Mouse (Mus musculus): ENCODE data around the gene Mylip. TPM values are rescaled to one million over a fixed set of nuclear protein-coding genes. Genes with fewer than 3 reads are reported as not detected.

The Mylip gene
- total and polyA plus RNA-seq, 3 experiments: 0.13 TPM; not detected in 2

DNA sequence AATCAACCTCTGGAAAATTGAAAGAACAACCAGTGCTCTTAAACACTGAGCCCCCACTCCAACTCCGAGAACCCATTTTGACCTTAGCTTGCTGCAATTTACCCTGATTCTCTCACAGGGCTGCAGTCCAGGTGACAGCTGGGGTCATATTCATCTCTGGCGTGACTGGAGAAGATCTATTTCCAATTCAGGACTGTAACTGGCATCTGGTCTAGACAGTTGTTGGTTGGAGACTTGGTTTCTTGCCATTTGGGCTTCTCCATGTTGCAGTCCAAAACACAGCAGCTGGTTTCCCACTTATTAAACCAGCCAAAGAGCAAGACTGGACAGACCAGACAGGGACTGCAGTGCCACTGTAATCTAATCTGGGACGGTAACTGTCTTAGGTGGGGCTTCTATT lies 70.6 kb downstream of the Mylip start:
- in situ Hi-C loops (cut with MboI; ENCODE audit: low pct_ligation_motif_present, low pct_unique_long_range_greater_than_20kb, low sequenced_read_pairs) (no loop called here), dilution Hi-C loops (cut with MboI; ENCODE audit: extremely low pct_ligation_motif_present, extremely low pct_unique_long_range_greater_than_20kb, low sequenced_read_pairs) (no loop called here)
- TF ChIP-seq MAFK (IDR thresholded peaks at IDR 0.05; ENCODE audit: insufficient replicate concordance, low read length) (no peak), NRF1 (IDR thresholded peaks at IDR 0.05; ENCODE audit: low read depth, low read length) (no peak)
- no peak overlapping the region for H3K4me3 ChIP-seq (replicated peaks in 1 of 3; ENCODE audit: low read depth in 2 of 3, low read length in 2 of 3, poor library complexity in 1 of 3)
- no peaks in the 10 kb centered on the region for H3K27me3 ChIP-seq (replicated peaks)
- H3K79me2 ChIP-seq (replicated peaks; ENCODE audit: control insufficient read depth, extremely low read depth, insufficient read depth, poor library complexity, severe bottlenecking): no peaks in the 10 kb centered on the region
- no peaks in the 10 kb centered on the region for H3K36me3 ChIP-seq (replicated peaks in 1 of 2; ENCODE audit: control insufficient read depth in 1 of 2, insufficient read depth in 1 of 2, low read length in 1 of 2)
- H3K4me2 ChIP-seq (ENCODE audit: insufficient read depth, low read depth, poor library complexity, severe bottlenecking): no peak overlapping the region
- H3K4me1 ChIP-seq (ENCODE audit: control insufficient read depth in 1 of 2, insufficient read depth in 2 of 2): peaks cover 0 to 6% of the 10 kb centered on the region in 2 experiments; a peak in 1 of 4 replicates
- H3K27ac ChIP-seq (ENCODE audit: insufficient read depth, low read depth): no peak overlapping the region
- no peak for DNase-seq (ENCODE audit: extremely low read depth)
- no peaks in the 10 kb centered on the region for H3K9me3 ChIP-seq (replicated peaks; ENCODE audit: low read length)
- no peak overlapping the region for H3K9ac ChIP-seq (ENCODE audit: insufficient read depth, low read depth)

DNA sequence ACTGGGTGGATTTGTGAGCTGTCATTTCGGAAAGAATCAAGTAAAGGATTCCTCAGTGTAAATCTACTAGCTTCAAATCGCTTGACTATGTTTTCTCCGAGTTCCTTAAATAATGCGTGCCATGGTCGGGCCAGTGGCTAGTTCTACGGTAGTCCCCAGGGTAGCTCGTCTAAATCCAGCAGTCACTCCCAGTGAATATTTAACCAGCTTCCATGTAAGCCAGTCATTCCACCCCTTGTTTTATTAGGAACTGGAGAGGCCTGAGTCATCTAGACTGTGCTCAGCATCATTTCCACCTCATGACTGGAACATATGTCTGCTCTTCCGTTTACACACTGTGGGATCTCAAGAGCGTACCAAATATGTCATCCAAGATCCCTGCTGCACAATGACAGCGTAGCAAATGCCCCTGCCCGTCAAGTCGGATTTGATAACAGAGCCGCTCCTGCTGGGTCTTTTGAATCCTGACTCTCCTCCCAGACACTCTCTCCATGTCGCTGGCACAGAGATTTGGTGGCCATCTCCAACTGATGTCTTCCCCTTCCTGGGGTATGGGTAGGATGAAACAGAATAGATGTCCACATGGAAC lies 71.9 kb downstream of the Mylip start:
- DNase-seq (ENCODE audit: extremely low read depth): no peak

More for the DNA sequence above, 71.9 kb downstream of the Mylip start:
- no peak overlapping the region for H3K4me2 ChIP-seq (ENCODE audit: insufficient read depth, low read depth, poor library complexity, severe bottlenecking)
- H3K27ac ChIP-seq (ENCODE audit: insufficient read depth, low read depth): no peak overlapping the region
- no peaks in the 10 kb centered on the region for H3K27me3 ChIP-seq (replicated peaks)
- dilution Hi-C loops (cut with MboI; ENCODE audit: extremely low pct_ligation_motif_present, extremely low pct_unique_long_range_greater_than_20kb, low sequenced_read_pairs) (no loop called here), in situ Hi-C loops (cut with MboI; ENCODE audit: low pct_ligation_motif_present, low pct_unique_long_range_greater_than_20kb, low sequenced_read_pairs) (no loop called here)
- H3K4me1 ChIP-seq (ENCODE audit: control insufficient read depth in 1 of 2, insufficient read depth in 2 of 2): no peaks in the 10 kb centered on the region
- H3K36me3 ChIP-seq (replicated peaks in 1 of 2; ENCODE audit: control insufficient read depth in 1 of 2, insufficient read depth in 1 of 2, low read length in 1 of 2): no peaks in the 10 kb centered on the region
- no peak overlapping the region for H3K4me3 ChIP-seq (replicated peaks in 1 of 3; ENCODE audit: low read depth in 2 of 3, low read length in 2 of 3, poor library complexity in 1 of 3)
- TF ChIP-seq UBTF (IDR thresholded peaks at IDR 0.05; ENCODE audit: low read depth, low read length) (no peak), SIN3A (IDR thresholded peaks at IDR 0.05; ENCODE audit: low read length) (no peak)
- no peak overlapping the region for H3K9ac ChIP-seq (ENCODE audit: insufficient read depth, low read depth)
- no peaks in the 10 kb centered on the region for H3K9me3 ChIP-seq (replicated peaks; ENCODE audit: low read length)
- no peaks in the 10 kb centered on the region for H3K79me2 ChIP-seq (replicated peaks; ENCODE audit: control insufficient read depth, extremely low read depth, insufficient read depth, poor library complexity, severe bottlenecking)

Other genes with a start within 250 kb of the Mylip start
- 0.21 and 0.55 TPM in 2 replicates for gene Gmpr, start 117.7 kb downstream of the Mylip start, total RNA-seq (2012; rRNA removed)
- 0.72 and 1.0 TPM in 2 replicates for gene Gmpr, start 117.7 kb downstream of the Mylip start, total RNA-seq (2014; rRNA removed)
- gene Gmpr, start 117.7 kb downstream of the Mylip start, polyA plus RNA-seq (2012; ENCODE audit: insufficient read length, low read depth): 2.2 and 2.4 TPM in 2 replicates

All from CH12.LX (cell line).